Mouse (Mus musculus) lung, adult 2 months (tissue): ENCODE data around the gene Megf6. TPM values are rescaled to one million over a fixed set of nuclear protein-coding genes. Genes with fewer than 3 reads are reported as not detected.

Experiments used
- DNase-seq: peaks from one replicate; pipeline ENCODE4 v3.0.0; 2022
- H3K4me1 ChIP-seq: fragments of 200-500 bp; 2 replicates; pipeline ENCODE4 v1.6.1; 2011; ENCODE audit warnings: low read length; ENCODE audit not compliant: control insufficient read depth, insufficient read depth
- H3K4me3 ChIP-seq: fragments of 200-500 bp; replicated peaks from 2 replicates; pipeline ENCODE3; 2011; ENCODE audit warnings: low read depth, mild to moderate bottlenecking, control low read depth, low read length; ENCODE audit errors: extremely low read depth
- CTCF ChIP-seq: fragments of 200-500 bp; IDR thresholded peaks from 2 replicates; pipeline ENCODE4 v1.5.1; 2011; ENCODE audit warnings: mild to moderate bottlenecking, low read length, control low read depth; ENCODE audit not compliant: insufficient read depth
- POLR2A ChIP-seq: fragments of 200-500 bp; IDR thresholded peaks from 2 replicates; pipeline ENCODE4 v1.6.1; 2011; ENCODE audit warnings: low read depth, mild to moderate bottlenecking, control low read depth, low read length, borderline replicate concordance; ENCODE audit errors: extremely low read depth
- WGBS: fragments of 180-500 bp; shearing (Covaris S2); methylation state at CpG from one replicate; pipeline ENCODE4 v1.1.7; 2018; 5-methylcytosine and 5-hydroxymethylcytosine counted together
- polyA plus RNA-seq: library from polyadenylated mRNA; depleted of rRNA; stranded (reverse); fragments of >200 nt; gene quantifications from 2 replicates; pipeline ENCODE4 v1.2.3, GENCODE M21; 2012

The Megf6 gene
- polyA plus RNA-seq, 1 experiment: 68.6 TPM

DNA sequence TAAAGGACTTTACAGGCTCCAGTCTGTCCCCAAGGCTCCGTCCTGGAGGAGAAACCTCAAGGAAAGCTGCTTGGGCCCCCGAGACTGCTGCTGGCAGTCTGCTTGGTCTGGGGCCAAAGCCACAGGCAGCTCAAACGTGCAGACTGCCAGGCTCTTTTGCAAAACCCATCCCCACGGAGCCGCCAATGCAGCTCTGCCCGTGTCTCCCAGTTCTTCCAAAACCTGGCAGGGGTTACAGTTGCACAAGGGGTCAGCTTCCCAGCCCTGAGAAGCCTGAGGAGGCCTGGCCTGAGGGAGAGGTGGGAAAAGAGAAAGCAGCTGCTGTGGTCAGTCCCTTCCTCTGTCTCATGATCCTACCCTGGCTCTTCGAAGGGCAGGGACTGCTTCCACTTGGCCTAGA lies 74.8 kb downstream of the Megf6 start:
- H3K4me3 ChIP-seq: no peak overlapping the region
- no peak for TF ChIP-seq CTCF
- TF ChIP-seq POLR2A: no peak
- peaks cover 2% of the 10 kb centered on the region; the same call in 1 of the 2 replicates for H3K4me1 ChIP-seq
- 57% methylated on average over 7 of the region's 7 CpGs for WGBS
- no peak for DNase-seq

DNA sequence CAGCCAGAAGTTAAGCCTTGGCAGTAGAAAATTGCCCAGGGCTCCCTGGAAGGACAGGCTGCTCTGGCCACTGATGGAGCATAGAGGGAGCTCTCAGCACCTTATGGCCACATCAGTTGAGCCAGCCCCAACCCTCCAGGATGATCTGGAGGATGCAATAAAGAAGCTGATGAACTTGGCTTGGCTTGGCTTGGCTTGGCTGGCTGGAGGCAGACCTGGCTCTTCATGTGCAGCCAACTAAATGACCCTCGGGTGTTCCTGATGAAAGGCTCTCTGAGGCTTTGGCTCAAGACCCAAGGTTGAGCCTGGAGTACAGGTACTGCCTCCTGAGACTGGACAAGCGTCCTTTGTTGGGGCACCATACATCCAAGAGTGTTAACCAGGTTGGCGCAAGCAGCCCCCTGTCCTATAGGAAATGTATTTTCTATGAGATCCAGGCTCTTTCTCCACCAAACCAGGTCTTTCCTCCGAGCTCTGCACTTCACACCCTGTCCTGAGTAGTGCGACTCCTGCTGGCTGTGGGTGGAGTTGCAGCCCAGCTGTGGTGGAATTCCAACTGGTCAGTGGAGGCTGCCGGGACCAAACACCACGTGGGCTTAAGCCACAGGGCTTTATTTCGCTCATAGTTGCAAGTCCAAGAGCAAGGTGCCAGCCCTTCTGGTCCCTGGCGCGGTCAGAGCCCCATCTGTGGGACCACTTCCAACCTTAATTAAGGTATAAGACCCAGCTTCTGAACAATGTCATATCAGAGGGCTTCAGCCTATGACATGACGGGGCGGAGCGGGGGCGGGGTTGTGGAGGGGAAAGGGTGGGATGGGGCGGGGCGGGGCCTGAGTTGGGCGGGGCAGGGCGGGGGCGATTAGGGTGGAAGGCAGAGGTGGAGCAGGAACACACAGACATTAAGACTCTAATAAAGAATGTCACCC lies 75.8 kb downstream of the Megf6 start:
- Histone ChIP-seq H3K4me3 (peak overlapping the region; percentile 36), H3K4me1 (peaks cover 2% of the 10 kb centered on the region; the same call in 1 of the 2 replicates)
- TF ChIP-seq POLR2A: no peak
- peak; percentile 92 for TF ChIP-seq CTCF
- 8% methylated on average over 19 of the region's 19 CpGs for WGBS
- DNase-seq: peak; percentile 80

DNA sequence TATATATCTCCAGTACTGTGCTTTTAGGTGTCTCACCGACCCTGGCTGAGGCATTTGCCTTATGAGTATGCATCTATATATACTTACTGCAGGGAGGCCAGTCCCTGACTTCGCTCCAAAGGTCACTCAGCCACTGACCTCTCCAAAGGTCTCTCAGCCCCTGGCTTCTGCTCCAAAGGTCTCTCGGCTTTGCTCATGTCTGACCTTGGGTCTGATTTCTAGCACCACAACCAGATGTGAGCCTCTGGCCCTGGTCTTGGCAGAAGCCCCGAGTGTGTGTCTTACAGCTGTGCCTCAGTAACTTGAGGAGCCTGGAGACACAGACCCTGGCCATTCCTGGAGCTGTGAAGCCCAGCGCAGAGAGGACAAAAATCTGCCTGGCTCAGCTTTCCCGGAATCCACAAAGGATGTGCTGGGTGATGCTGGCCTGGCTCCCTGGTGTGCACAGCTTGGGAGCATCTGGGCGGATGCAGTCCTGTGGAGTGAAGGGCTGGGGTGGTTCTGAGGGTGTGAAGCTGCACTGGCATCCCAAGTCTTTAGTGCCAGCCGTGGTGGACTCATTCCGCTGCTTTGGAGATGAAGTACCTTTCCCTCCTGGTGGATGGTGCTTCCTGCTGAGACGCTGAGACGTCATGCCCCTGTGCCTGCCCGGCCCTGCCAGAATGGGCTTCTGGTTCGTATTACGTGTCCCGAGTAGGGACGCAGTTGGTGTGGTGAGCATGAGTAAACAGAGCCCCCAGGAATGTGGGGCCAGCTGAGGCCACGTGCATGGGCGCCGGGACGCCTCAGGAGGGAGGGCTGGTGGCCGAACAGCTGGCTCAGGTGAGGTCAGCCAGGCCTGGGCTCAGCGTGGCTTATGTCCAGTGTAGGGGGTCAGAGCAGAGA lies 76.9 kb downstream of the Megf6 start:
- no peak for TF ChIP-seq CTCF
- no peak for TF ChIP-seq POLR2A
- H3K4me1 ChIP-seq: peaks cover 2% of the 10 kb centered on the region; the same call in 1 of the 2 replicates
- WGBS: 61% methylated on average over 22 of the region's 22 CpGs
- DNase-seq: no peak
- H3K4me3 ChIP-seq: no peak overlapping the region

DNA sequence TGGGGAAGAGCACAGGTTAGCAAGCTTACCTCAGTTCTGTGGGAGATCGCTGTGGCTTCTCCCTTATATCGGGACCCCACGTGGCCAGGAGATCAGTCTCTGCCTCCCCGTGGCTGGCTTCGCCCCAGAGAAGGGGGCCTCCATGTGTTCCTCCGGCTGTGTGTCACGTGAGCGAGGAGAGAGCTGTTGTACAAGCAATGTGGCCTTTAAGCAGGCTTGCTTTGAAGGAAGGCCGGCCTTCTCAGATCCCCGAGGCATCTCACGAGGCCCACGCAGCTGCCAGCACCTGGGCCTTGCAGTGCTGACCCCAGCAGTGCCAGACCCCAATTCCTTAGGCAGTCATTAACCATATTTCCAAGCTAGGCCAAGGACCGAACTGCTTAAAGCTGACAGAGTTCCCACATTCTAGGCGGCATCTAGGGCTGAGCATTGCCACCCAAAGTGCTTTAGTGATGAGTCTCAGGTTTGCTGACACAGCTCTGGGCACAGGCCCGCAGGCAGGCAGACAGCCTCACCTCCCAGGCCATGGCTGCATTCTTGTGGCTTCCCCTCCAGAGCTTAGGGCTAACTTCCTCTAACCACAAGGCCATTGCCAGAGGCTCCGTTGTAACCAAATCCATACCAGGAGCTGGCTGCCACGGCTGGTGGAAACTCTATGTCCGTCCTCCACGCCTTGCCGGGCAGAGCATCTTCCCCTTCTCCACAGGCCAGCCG lies 77.7 kb downstream of the Megf6 start:
- DNase-seq: no peak
- no peak overlapping the region for H3K4me3 ChIP-seq
- WGBS: 78% methylated on average over 21 of the region's 21 CpGs
- H3K4me1 ChIP-seq: peaks cover 2% of the 10 kb centered on the region; the same call in 1 of the 2 replicates
- TF ChIP-seq CTCF: no peak

DNA sequence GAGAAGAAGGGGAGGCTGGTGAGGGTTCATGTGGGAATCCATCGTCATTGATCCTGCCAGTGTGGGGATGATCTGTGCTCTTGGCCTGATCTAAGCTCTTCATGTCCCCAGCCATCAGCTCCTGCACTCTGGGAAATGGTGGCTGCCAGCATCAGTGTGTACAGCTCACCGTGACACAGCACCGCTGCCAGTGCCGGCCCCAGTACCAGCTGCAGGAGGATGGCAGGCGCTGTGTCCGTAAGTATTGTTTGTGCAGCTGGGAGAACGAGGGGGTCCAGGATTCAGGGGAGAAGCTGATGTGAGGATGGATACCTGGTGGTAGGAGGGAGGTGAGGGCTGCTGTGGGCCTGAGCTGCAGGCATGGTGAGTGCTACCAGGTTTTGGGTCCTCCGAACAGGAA lies 78.8 kb downstream of the Megf6 start:
- whole genome bisulfite sequencing: 83% methylated on average over 8 of the region's 8 CpGs

DNA sequence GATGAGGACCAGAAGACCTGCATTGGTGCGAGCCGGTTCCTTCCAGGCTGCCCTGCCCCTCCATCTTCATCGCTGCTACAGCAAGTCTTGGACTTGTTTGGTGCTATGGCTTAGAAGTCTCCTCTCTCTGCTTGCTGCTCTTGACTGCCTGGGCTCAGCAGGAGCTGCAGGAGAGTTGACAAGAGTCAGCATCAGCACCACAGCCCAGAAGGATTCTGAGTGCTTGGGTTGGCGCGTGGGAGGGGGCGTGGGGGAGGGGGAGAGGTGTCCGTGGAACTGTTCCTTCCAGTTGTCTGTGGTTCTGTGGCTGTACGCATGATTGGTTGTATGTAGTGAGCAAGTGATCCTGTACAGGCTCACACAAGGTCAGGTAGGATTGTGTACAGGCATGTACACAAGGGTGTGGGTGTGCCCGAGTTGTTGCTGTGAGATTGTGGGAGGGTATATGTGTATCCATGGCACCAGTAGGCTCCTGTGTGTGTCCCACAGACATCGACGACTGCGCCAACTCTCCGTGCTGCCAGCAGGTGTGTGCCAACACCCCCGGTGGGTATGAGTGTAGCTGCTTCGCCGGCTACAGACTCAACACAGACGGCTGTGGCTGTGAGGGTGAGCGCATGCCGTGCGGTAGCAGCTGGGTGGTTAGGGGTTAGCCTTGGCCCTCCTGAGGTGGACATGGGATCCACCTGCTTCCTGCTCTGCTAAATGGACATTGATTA lies 82.2 kb downstream of the Megf6 start:
- 86% methylated on average over 20 of the region's 20 CpGs for WGBS
- no peak for TF ChIP-seq CTCF
- TF ChIP-seq POLR2A: no peak
- Histone ChIP-seq H3K4me1 (no peaks in the 10 kb centered on the region), H3K4me3 (no peak overlapping the region)
- no peak for DNase-seq

More for the DNA sequence above, 78.8 kb downstream of the Megf6 start:
- no peak overlapping the region for H3K4me3 ChIP-seq
- H3K4me1 ChIP-seq: peaks cover 2% of the 10 kb centered on the region; the same call in 1 of the 2 replicates
- no peak for DNase-seq
- TF ChIP-seq CTCF (no peak), POLR2A (no peak)

DNA sequence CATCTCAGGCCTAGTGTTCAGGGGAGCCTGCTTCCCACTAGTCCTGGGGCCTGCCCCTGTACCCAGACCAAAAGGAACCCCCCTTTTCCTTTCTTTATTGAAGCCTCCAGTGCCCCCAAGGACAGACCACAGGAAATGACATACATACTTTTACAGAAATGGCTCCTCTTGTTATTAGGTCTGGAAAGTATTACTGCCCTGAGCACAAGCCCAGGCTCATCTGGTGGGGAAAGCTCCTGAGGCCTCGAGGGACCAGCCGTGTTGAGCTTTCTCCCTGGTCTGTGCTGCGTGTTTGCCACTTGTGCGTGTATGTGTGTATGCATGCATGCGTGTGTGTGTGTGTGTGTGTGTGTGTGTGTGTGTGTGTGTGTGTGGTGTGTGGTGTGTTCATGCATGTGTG lies 90.2 kb downstream of the Megf6 start:
- no peak for DNase-seq
- WGBS: 87% methylated on average over 5 of the region's 5 CpGs
- Histone ChIP-seq H3K4me3 (no peak overlapping the region), H3K4me1 (no peaks in the 10 kb centered on the region)
- TF ChIP-seq POLR2A (no peak), CTCF (no peak)

DNA sequence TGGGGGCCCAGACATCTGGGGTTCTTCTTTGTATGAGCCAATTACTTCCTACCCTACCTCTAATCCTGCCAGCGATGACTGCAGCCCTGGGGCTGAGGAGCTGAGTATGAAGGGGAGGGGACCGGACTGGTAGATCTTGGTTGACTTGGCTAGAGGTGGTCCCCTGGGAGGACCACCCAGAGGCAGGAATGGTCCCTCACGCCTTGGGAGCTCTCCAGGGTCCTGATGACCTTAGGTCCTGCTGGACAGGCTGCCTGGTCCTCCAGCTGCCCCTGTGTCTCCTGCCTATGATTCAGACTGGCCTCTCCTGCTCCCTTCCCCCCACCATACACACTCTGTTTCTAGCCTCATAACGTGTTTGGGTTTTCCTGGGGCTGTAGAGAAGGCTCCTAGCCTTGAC lies 91.5 kb downstream of the Megf6 start:
- Histone ChIP-seq H3K4me3 (no peak overlapping the region), H3K4me1 (no peaks in the 10 kb centered on the region)
- DNase-seq: no peak
- 62% methylated on average over 4 of the region's 4 CpGs for WGBS
- no peak for TF ChIP-seq POLR2A
- TF ChIP-seq CTCF: no peak
